Mouse (Mus musculus): ENCODE results near the gene Lctl. TPM values are rescaled to one million over a fixed set of nuclear protein-coding genes. Genes with fewer than 3 reads are reported as not detected.

Lctl gene
- polyA plus RNA-seq, 1 experiment from 2014 or later: 0.14 TPM

GRCm38 (mm10) chr9:64087461-64088235 is 29.3 kb upstream of the Lctl start:
- no peak overlapping the region for H3K4me2 ChIP-seq
- no peak overlapping the region for H3K4me3 ChIP-seq (replicated peaks)
- H3K4me1 ChIP-seq: peaks cover 17% of the 10 kb centered on the region
- no peaks in the 10 kb centered on the region for H3K36me3 ChIP-seq (replicated peaks)
- WGBS: 48% methylated on average over 5 of the region's 5 CpGs
- no peaks in the 10 kb centered on the region for H3K9me3 ChIP-seq
- H3K27me3 ChIP-seq: peaks cover 40% of the 10 kb centered on the region
- no peak overlapping the region for H3K9ac ChIP-seq
- peak; percentile 53; the same call in 1 of the 2 replicates for ATAC-seq (ENCODE audit: low FRiP score)
- no peak overlapping the region for H3K27ac ChIP-seq

- Histone ChIP-seq H3K9ac (no peak overlapping the region), H3K27me3 (peaks cover 33% of the 10 kb centered on the region), H3K27ac (no peak overlapping the region), H3K4me2 (no peak overlapping the region), H3K4me1 (peaks cover 17% of the 10 kb centered on the region), H3K9me3 (no peaks in the 10 kb centered on the region), H3K4me3 (replicated peaks) (no peak overlapping the region), H3K36me3 (replicated peaks) (no peaks in the 10 kb centered on the region)
- WGBS: 89% methylated on average over 7 of the region's 7 CpGs
- no peak for ATAC-seq (ENCODE audit: low FRiP score)
These were observed 28.6 kb upstream of the Lctl start for GRCm38 (mm10) chr9:64088346-64088745.

GRCm38 (mm10) chr9:64089004-64089403 is 27.9 kb upstream of the Lctl start:
- 72% methylated on average over 12 of the region's 12 CpGs for WGBS
- H3K4me3 ChIP-seq (replicated peaks): no peak overlapping the region
- no peak for ATAC-seq (ENCODE audit: low FRiP score)
- H3K27me3 ChIP-seq: peaks cover 27% of the 10 kb centered on the region
- no peaks in the 10 kb centered on the region for H3K36me3 ChIP-seq (replicated peaks)
- peaks cover 17% of the 10 kb centered on the region for H3K4me1 ChIP-seq
- H3K4me2 ChIP-seq: no peak overlapping the region
- H3K9ac ChIP-seq: no peak overlapping the region
- no peaks in the 10 kb centered on the region for H3K9me3 ChIP-seq
- no peak overlapping the region for H3K27ac ChIP-seq

GRCm38 (mm10) chr9:64094083-64094482 is 22.9 kb upstream of the Lctl start:
- no peak overlapping the region for H3K9ac ChIP-seq
- H3K27me3 ChIP-seq: no peaks in the 10 kb centered on the region
- peaks cover 12% of the 10 kb centered on the region for H3K4me1 ChIP-seq
- H3K4me3 ChIP-seq (replicated peaks): no peak overlapping the region
- no peaks in the 10 kb centered on the region for H3K9me3 ChIP-seq
- no peak overlapping the region for H3K27ac ChIP-seq
- 54% methylated on average over 11 of the region's 11 CpGs for WGBS
- peak; percentile 53; the same call in 1 of the 2 replicates for ATAC-seq (ENCODE audit: low FRiP score)
- H3K4me2 ChIP-seq: no peak overlapping the region
- no peaks in the 10 kb centered on the region for H3K36me3 ChIP-seq (replicated peaks)

- no peak overlapping the region for H3K9ac ChIP-seq
- no peak overlapping the region for H3K27ac ChIP-seq
- H3K4me2 ChIP-seq: no peak overlapping the region
- H3K36me3 ChIP-seq (replicated peaks): no peaks in the 10 kb centered on the region
- no peak for ATAC-seq (ENCODE audit: low FRiP score)
- H3K4me3 ChIP-seq (replicated peaks): no peak overlapping the region
- 74% methylated on average over 4 of the region's 4 CpGs for WGBS
- H3K4me1 ChIP-seq: peaks cover 12% of the 10 kb centered on the region
- H3K27me3 ChIP-seq: no peaks in the 10 kb centered on the region
- no peaks in the 10 kb centered on the region for H3K9me3 ChIP-seq
These were observed 18.7 kb upstream of the Lctl start for GRCm38 (mm10) chr9:64098282-64098681.

- Histone ChIP-seq H3K4me3 (replicated peaks) (no peak overlapping the region), H3K4me1 (no peaks in the 10 kb centered on the region), H3K4me2 (no peak overlapping the region), H3K9me3 (no peaks in the 10 kb centered on the region), H3K36me3 (replicated peaks) (no peaks in the 10 kb centered on the region), H3K27me3 (no peaks in the 10 kb centered on the region), H3K27ac (no peak overlapping the region), H3K9ac (no peak overlapping the region)
- 2% methylated on average over 4 of the region's 4 CpGs for WGBS
- ATAC-seq (ENCODE audit: low FRiP score): no peak
These were observed 16.5 kb upstream of the Lctl start for GRCm38 (mm10) chr9:64100442-64100841.

GRCm38 (mm10) chr9:64105301-64105700 is 11.6 kb upstream of the Lctl start:
- ATAC-seq (ENCODE audit: low FRiP score): no peak
- Histone ChIP-seq H3K27ac (no peak overlapping the region), H3K36me3 (replicated peaks) (no peaks in the 10 kb centered on the region), H3K27me3 (no peaks in the 10 kb centered on the region), H3K9ac (no peak overlapping the region), H3K4me2 (no peak overlapping the region), H3K4me3 (replicated peaks) (no peak overlapping the region), H3K4me1 (no peaks in the 10 kb centered on the region), H3K9me3 (no peaks in the 10 kb centered on the region)
- 89% methylated on average over 6 of the region's 6 CpGs for WGBS

- WGBS: 96% methylated on average over 16 of the region's 16 CpGs
- Histone ChIP-seq H3K4me2 (no peak overlapping the region), H3K4me3 (replicated peaks) (no peak overlapping the region), H3K4me1 (no peaks in the 10 kb centered on the region), H3K27me3 (no peaks in the 10 kb centered on the region), H3K9me3 (no peaks in the 10 kb centered on the region), H3K27ac (no peak overlapping the region), H3K36me3 (replicated peaks) (no peaks in the 10 kb centered on the region), H3K9ac (no peak overlapping the region)
- ATAC-seq (ENCODE audit: low FRiP score): no peak
These were observed 6.4 kb upstream of the Lctl start for GRCm38 (mm10) chr9:64110502-64110901.

- H3K4me1 ChIP-seq: no peaks in the 10 kb centered on the region
- no peak overlapping the region for H3K4me2 ChIP-seq
- 60% methylated on average over 2 of the region's 2 CpGs for WGBS
- H3K36me3 ChIP-seq (replicated peaks): no peaks in the 10 kb centered on the region
- H3K9ac ChIP-seq: no peak overlapping the region
- no peaks in the 10 kb centered on the region for H3K27me3 ChIP-seq
- H3K27ac ChIP-seq: no peak overlapping the region
- no peak overlapping the region for H3K4me3 ChIP-seq (replicated peaks)
- ATAC-seq (ENCODE audit: low FRiP score): no peak
- H3K9me3 ChIP-seq: no peaks in the 10 kb centered on the region
These were observed 2.3 kb upstream of the Lctl start for GRCm38 (mm10) chr9:64114646-64115045.

GRCm38 (mm10) chr9:64115756-64116155 is 1.2 kb upstream of the Lctl start:
- WGBS: 79% methylated on average over 6 of the region's 6 CpGs
- no peak overlapping the region for H3K27ac ChIP-seq
- ATAC-seq (ENCODE audit: low FRiP score): no peak

GRCm38 (mm10) chr9:64119898-64120297 is 3.0 kb downstream of the Lctl start:
- Histone ChIP-seq H3K9ac (no peak overlapping the region), H3K36me3 (replicated peaks) (no peaks in the 10 kb centered on the region), H3K4me1 (no peaks in the 10 kb centered on the region), H3K9me3 (no peaks in the 10 kb centered on the region), H3K4me2 (no peak overlapping the region), H3K27me3 (no peaks in the 10 kb centered on the region), H3K4me3 (replicated peaks) (no peak overlapping the region), H3K27ac (no peak overlapping the region)
- 35% methylated on average over 8 of the region's 8 CpGs for WGBS
- ATAC-seq (ENCODE audit: low FRiP score): no peak

More at GRCm38 (mm10) chr9:64115756-64116155, 1.2 kb upstream of the Lctl start:
- no peaks in the 10 kb centered on the region for H3K9me3 ChIP-seq
- H3K4me1 ChIP-seq: no peaks in the 10 kb centered on the region
- H3K27me3 ChIP-seq: no peaks in the 10 kb centered on the region
- no peak overlapping the region for H3K9ac ChIP-seq
- H3K36me3 ChIP-seq (replicated peaks): no peaks in the 10 kb centered on the region
- no peak overlapping the region for H3K4me3 ChIP-seq (replicated peaks)
- no peak overlapping the region for H3K4me2 ChIP-seq

GRCm38 (mm10) chr9:64120584-64121277 is 3.8 kb downstream of the Lctl start:
- no peaks in the 10 kb centered on the region for H3K9me3 ChIP-seq
- WGBS: 49% methylated on average over 11 of the region's 11 CpGs
- no peaks in the 10 kb centered on the region for H3K4me1 ChIP-seq
- H3K27ac ChIP-seq: no peak overlapping the region
- ATAC-seq (ENCODE audit: low FRiP score): no peak
- H3K4me2 ChIP-seq: no peak overlapping the region
- no peaks in the 10 kb centered on the region for H3K36me3 ChIP-seq (replicated peaks)
- H3K27me3 ChIP-seq: no peaks in the 10 kb centered on the region
- no peak overlapping the region for H3K4me3 ChIP-seq (replicated peaks)
- H3K9ac ChIP-seq: no peak overlapping the region

GRCm38 (mm10) chr9:64122601-64123000 is 5.7 kb downstream of the Lctl start:
- WGBS: 88% methylated on average over 10 of the region's 10 CpGs
- no peak for ATAC-seq (ENCODE audit: low FRiP score)
- H3K27me3 ChIP-seq: no peaks in the 10 kb centered on the region

More at GRCm38 (mm10) chr9:64122601-64123000, 5.7 kb downstream of the Lctl start:
- Histone ChIP-seq H3K4me1 (no peaks in the 10 kb centered on the region), H3K4me3 (replicated peaks) (no peak overlapping the region), H3K27ac (no peak overlapping the region), H3K36me3 (replicated peaks) (no peaks in the 10 kb centered on the region), H3K4me2 (no peak overlapping the region), H3K9me3 (no peaks in the 10 kb centered on the region), H3K9ac (no peak overlapping the region)

All from forebrain, embryonic 12.5 days (tissue).